Mouse (Mus musculus): ENCODE results near the gene Rab11fip2.

Rab11fip2 gene

GRCm38 (mm10) chr19:59943322-59943871 is at the start of gene Rab11fip2:
Gene Rab11fip2, minus strand, starts transcription at chr19:59943654.
- DNase-seq (ENCODE audit: low spot score in 2 of 2) = peak; percentile 55 to 86

- no peak for DNase-seq (ENCODE audit: low spot score in 2 of 2)
Measured at GRCm38 (mm10) chr19:59981588-59981987, 38.1 kb upstream of the Rab11fip2 start.

GRCm38 (mm10) chr19:59954936-59955335 is 11.5 kb upstream of the Rab11fip2 start:
- no peak for DNase-seq (ENCODE audit: low spot score in 2 of 2)

GRCm38 (mm10) chr19:59949731-59950130 is 6.3 kb upstream of the Rab11fip2 start:
- no peak for DNase-seq (ENCODE audit: low spot score in 2 of 2)

- DNase-seq (ENCODE audit: low spot score in 2 of 2) = no peak
Measured at GRCm38 (mm10) chr19:59942716-59943321, 635 bp downstream of the Rab11fip2 start.

- DNase-seq (ENCODE audit: low spot score in 2 of 2) = no peak
Measured at GRCm38 (mm10) chr19:59939711-59940110, 3.7 kb downstream of the Rab11fip2 start.

- no peak for DNase-seq (ENCODE audit: low spot score in 2 of 2)
Measured at GRCm38 (mm10) chr19:59932085-59932484, 11.4 kb downstream of the Rab11fip2 start.

GRCm38 (mm10) chr19:59928672-59929071 is 14.8 kb downstream of the Rab11fip2 start:
- no peak for DNase-seq (ENCODE audit: low spot score in 2 of 2)

- no peak for DNase-seq (ENCODE audit: low spot score in 2 of 2)
Measured at GRCm38 (mm10) chr19:59926125-59926524, 17.3 kb downstream of the Rab11fip2 start.

- DNase-seq (ENCODE audit: low spot score in 2 of 2) = no peak
Measured at GRCm38 (mm10) chr19:59920846-59921245, 22.6 kb downstream of the Rab11fip2 start.

- no peak for DNase-seq (ENCODE audit: low spot score in 2 of 2)
Measured at GRCm38 (mm10) chr19:59917901-59918613, 25.4 kb downstream of the Rab11fip2 start.

- no peak for DNase-seq (ENCODE audit: low spot score in 2 of 2)
Measured at GRCm38 (mm10) chr19:59911554-59911953, 31.9 kb downstream of the Rab11fip2 start.

GRCm38 (mm10) chr19:59905296-59906081 is 38.0 kb downstream of the Rab11fip2 start:
- no peak for DNase-seq (ENCODE audit: low spot score in 2 of 2)

GRCm38 (mm10) chr19:59899965-59900364 is 43.5 kb downstream of the Rab11fip2 start:
- no peak for DNase-seq (ENCODE audit: low spot score in 2 of 2)

GRCm38 (mm10) chr19:59898301-59898700 is 45.2 kb downstream of the Rab11fip2 start:
- no peak for DNase-seq (ENCODE audit: low spot score in 2 of 2)

GRCm38 (mm10) chr19:59889383-59889782 is 54.1 kb downstream of the Rab11fip2 start:
- no peak for DNase-seq (ENCODE audit: low spot score in 2 of 2)

GRCm38 (mm10) chr19:59888846-59889245 is 54.6 kb downstream of the Rab11fip2 start:
- no peak for DNase-seq (ENCODE audit: low spot score in 2 of 2)

- no peak for DNase-seq (ENCODE audit: low spot score in 2 of 2)
Measured at GRCm38 (mm10) chr19:59887866-59888265, 55.6 kb downstream of the Rab11fip2 start.

- no peak for DNase-seq (ENCODE audit: low spot score in 2 of 2)
Measured at GRCm38 (mm10) chr19:59885301-59885700, 58.2 kb downstream of the Rab11fip2 start.

GRCm38 (mm10) chr19:59877238-59877637 is 66.2 kb downstream of the Rab11fip2 start:
- DNase-seq (ENCODE audit: low spot score in 2 of 2) = no peak

- no peak for DNase-seq (ENCODE audit: low spot score in 2 of 2)
Measured at GRCm38 (mm10) chr19:59866666-59867065, 76.8 kb downstream of the Rab11fip2 start.

- no peak for DNase-seq (ENCODE audit: low spot score in 2 of 2)
Measured at GRCm38 (mm10) chr19:59862423-59862822, 81.0 kb downstream of the Rab11fip2 start.

Data from cerebellum, postnatal 4 days (tissue).